Mouse (Mus musculus) ES-E14 (cell line): ENCODE measurements around the gene Golga3. TPM values are rescaled to one million over a fixed set of nuclear protein-coding genes. Genes with fewer than 3 reads are reported as not detected.

ENCODE experiments used
- DNase-seq: peaks from one replicate; pipeline ENCODE4 v3.0.0-alpha.2; 2013; ENCODE audit warnings: low read depth, low spot score
- H3K27ac ChIP-seq: 2 replicates; pipeline ENCODE4 v1.5.1; 2012; ENCODE audit warnings: low read depth, mild to moderate bottlenecking, low read length, moderate library complexity, mixed read lengths; ENCODE audit not compliant: poor library complexity, insufficient read depth, severe bottlenecking
- H3K36me3 ChIP-seq: 2 replicates; pipeline ENCODE4 v1.6.1; 2012; ENCODE audit warnings: mild to moderate bottlenecking, low read length, moderate library complexity, mixed read lengths; ENCODE audit not compliant: control insufficient read depth, poor library complexity, insufficient read depth, severe bottlenecking
- H3K4me1 ChIP-seq, 2 experiments: fragments of 150-350 bp in 1 of 2; sonication (generic) in 1 of 2; 2 replicates each; pipeline ENCODE4 v1.6.1; 2012; ENCODE audit warnings: low read length in 2 of 2, mild to moderate bottlenecking in 1 of 2, mixed read lengths in 1 of 2; ENCODE audit not compliant: control insufficient read depth in 2 of 2, insufficient read depth in 2 of 2, poor library complexity in 1 of 2
- H3K4me3 ChIP-seq, 2 experiments: fragments of 150-350 bp in 1 of 2; sonication (generic) in 1 of 2; 2 replicates each; pipeline ENCODE4 v1.5.1; 2012; ENCODE audit warnings: low read length in 2 of 2, low read depth in 1 of 2, mild to moderate bottlenecking in 1 of 2, mixed read lengths in 1 of 2; ENCODE audit not compliant: insufficient read depth in 1 of 2, poor library complexity in 1 of 2, severe bottlenecking in 1 of 2
- H3K9ac ChIP-seq: 2 replicates; pipeline ENCODE4 v1.6.1; 2012; ENCODE audit warnings: low read depth, mild to moderate bottlenecking, low read length, mixed read lengths; ENCODE audit not compliant: poor library complexity, insufficient read depth, severe bottlenecking
- H3K9me3 ChIP-seq: fragments of 150-350 bp; sonication (generic); 2 replicates; pipeline ENCODE4 v1.6.1; 2012; ENCODE audit warnings: low read depth, mild to moderate bottlenecking, low read length; ENCODE audit not compliant: control insufficient read depth, insufficient read depth
- CHD2 ChIP-seq: IDR thresholded peaks from 2 replicates; pipeline ENCODE4 v1.6.1; 2014; ENCODE audit warnings: mild to moderate bottlenecking, low read depth, low read length, inconsistent platforms
- HCFC1 ChIP-seq: IDR thresholded peaks from 2 replicates; pipeline ENCODE4 v1.6.1; 2012; ENCODE audit warnings: low read length, inconsistent platforms, borderline replicate concordance; ENCODE audit not compliant: insufficient read depth
- MAFK ChIP-seq: IDR thresholded peaks from 2 replicates; pipeline ENCODE4 v1.6.1; 2014; ENCODE audit warnings: mild to moderate bottlenecking, low read depth, low read length, inconsistent platforms; ENCODE audit not compliant: insufficient read depth
- ZC3H11A ChIP-seq: IDR thresholded peaks from 2 replicates; pipeline ENCODE4 v1.6.1; 2012; ENCODE audit warnings: low read depth, mild to moderate bottlenecking, inconsistent platforms, low read length, borderline replicate concordance
- ZNF384 ChIP-seq: IDR thresholded peaks from 2 replicates; pipeline ENCODE4 v1.6.1; 2012; ENCODE audit warnings: low read depth, low read length, inconsistent platforms
- in situ Hi-C, 2 experiments: fragments of 600-800 bp; cut with MboI; formaldehyde crosslinking; loops; one replicate each; pipeline ENCODE4 v1.15.1; 2025; ENCODE audit warnings: low sequenced_read_pairs in 2 of 2, inconsistent platforms in 1 of 2; ENCODE audit not compliant: unreplicated experiment in 2 of 2
- total RNA-seq: library from RNA; depleted of rRNA; stranded (reverse); fragments of 300-350 nt; gene quantifications from 2 replicates; pipeline ENCODE4 v1.2.3, GENCODE M21; 2012

Gene Golga3
- total RNA-seq, 1 experiment = 24.3 TPM

DNA sequence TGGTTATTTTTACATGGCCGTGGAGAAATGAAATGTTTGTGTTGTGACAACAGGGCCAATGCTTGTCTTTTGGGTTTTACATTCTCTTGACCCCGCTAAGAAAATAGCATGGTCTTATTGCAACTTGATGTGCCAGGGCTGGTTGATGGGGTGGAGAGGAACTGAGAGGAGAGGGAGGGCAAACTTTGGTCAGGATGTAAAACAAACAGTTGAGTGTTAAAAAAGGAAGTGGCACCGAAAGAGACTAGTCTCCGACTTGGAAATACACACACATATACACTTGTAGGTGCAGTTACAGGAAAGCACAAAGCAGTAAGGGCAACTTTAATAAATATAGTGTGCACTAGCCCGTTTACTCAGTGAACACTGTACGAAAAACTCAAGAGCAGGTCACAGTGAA is 55.8 kb downstream of the Golga3 start:
- TF ChIP-seq ZC3H11A (no peak), CHD2 (no peak), HCFC1 (no peak), MAFK (no peak), ZNF384 (no peak)
- Histone ChIP-seq H3K9ac (no peak overlapping the region), H3K4me1 (0 out of 4 replicates have a peak, but pooled peaks cover 0 to 2% of the 10 kb centered on the region in 2 experiments), H3K4me3 (no peak overlapping the region), H3K36me3 (peaks cover 7% of the 10 kb centered on the region), H3K27ac (no peak overlapping the region), H3K9me3 (no peaks in the 10 kb centered on the region)
- no peak for DNase-seq
- in situ Hi-C loops = no loop called here

DNA sequence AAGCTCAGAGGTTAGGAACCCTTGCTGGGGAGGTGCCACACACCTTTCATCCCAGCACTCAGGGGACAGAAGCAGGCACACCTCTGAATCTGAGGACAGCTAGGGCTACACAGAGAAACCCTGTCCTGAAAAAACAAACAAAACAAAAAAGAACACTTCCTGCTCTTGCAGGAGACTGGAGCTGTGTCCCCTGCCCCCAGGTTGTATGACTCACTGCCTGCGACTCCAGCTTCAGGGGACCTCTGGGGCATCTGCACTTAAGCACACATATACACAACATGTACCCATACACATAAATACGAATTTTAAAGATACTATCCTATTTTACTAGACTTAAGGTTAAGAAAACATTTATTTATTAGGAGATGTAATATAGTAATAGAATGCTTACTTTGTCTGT is 67.6 kb downstream of the Golga3 start:
- no peaks in the 10 kb centered on the region for H3K4me1 ChIP-seq
- H3K9ac ChIP-seq = no peak overlapping the region
- no peaks in the 10 kb centered on the region for H3K9me3 ChIP-seq
- in situ Hi-C loops = no loop called here
- DNase-seq = no peak
- no peak overlapping the region for H3K4me3 ChIP-seq
- H3K27ac ChIP-seq = no peak overlapping the region
- peaks cover 16% of the 10 kb centered on the region for H3K36me3 ChIP-seq
- no peak for TF ChIP-seq HCFC1
- no peak for TF ChIP-seq ZC3H11A
- TF ChIP-seq MAFK = no peak
- TF ChIP-seq CHD2 = no peak
- TF ChIP-seq ZNF384 = no peak

DNA sequence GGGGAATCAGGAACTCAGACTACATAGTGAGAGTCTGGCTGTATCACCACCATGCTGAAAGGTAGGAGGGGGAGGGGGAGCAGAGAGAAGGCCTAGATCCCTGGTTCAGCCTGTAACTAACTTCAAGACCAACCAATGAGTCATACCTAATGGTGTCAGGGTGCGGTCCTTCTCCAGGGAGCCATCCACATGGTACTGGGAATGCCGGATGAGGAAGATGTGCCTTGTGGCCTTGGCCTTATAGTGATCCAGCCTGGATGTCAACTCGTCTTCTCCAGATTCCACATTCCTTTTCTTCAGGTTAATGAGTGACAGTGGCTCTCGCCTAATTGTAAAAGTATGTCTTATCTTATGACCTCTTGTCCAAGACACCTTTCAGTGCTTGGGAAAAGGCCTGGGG is 90.4 kb downstream of the Golga3 start:
- no peak for TF ChIP-seq ZNF384
- no peak for TF ChIP-seq ZC3H11A
- TF ChIP-seq CHD2 = no peak
- no peak for TF ChIP-seq HCFC1
- no peak for TF ChIP-seq MAFK
- peaks cover 23% of the 10 kb centered on the region for H3K36me3 ChIP-seq
- no peak overlapping the region for H3K27ac ChIP-seq
- H3K9me3 ChIP-seq = no peaks in the 10 kb centered on the region
- peaks cover 2 to 5% of the 10 kb centered on the region in 2 experiments; a peak in 3 of 4 replicates for H3K4me1 ChIP-seq
- H3K4me3 ChIP-seq = no peak overlapping the region
- DNase-seq = no peak
- no peak overlapping the region for H3K9ac ChIP-seq
- in situ Hi-C loops = no loop called here

DNA sequence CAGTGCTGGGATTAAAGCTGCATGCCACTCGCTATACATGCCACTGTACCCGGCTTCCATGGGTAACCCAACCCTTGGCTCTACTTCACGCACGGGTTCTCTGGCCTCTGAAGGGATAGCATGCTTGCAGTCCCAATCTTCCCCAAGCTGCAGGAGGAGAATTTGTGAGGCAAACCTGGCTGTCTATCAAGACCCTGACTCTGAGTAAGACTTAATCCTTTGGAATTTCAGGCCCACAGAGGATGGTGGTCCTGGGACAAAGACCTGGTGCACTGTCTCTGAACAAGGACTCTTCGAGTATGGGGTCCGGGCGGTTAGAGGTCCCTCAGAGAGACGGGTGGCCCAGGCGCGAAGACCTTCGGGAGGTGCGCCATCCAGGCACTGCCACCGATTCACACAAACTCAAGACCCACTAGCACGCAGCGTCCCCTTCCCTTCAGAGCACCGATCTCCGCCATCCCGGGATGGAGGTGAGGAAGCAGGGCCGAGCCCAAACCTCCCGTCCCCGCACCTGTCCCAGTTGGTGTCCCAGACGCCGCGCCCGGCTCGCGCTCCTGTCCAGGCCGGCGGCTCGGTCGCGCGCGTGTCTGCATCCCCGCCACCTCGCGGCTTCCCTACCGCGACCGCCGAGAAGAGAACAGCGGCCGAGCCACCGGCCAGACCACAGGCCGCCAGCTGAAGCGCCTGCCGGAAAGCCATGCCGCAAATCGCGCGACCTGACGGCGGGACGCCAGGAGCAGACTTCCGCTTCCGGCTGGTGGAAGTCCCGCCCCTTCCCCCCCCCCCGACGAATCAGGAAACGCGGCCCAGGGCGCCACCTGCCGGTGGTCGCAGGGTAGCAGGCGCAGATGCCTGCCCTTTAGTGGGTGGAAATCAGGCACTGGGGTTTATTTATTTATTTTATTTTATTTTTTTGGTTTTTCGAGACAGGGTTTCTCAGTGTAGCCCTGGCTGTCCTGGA is 92.9 kb downstream of the Golga3 start, which contains the start of gene Pgam5:
Pgam5 (minus strand) TSS at position 773 of the 961 bp plus-strand sequence.
- TF ChIP-seq ZNF384 (no peak), CHD2 (peak; percentile 18; the same call in 1 of the 2 replicates)
- peaks cover 22% of the 10 kb centered on the region for H3K36me3 ChIP-seq
- DNase-seq = peak; percentile 78
- no peaks in the 10 kb centered on the region for H3K9me3 ChIP-seq
- peak within 1 kb of the TSS; percentile 45 for H3K27ac ChIP-seq
- in situ Hi-C loops = no loop called here
- H3K4me1 ChIP-seq = peaks cover 2 to 5% of the 10 kb centered on the region in 2 experiments; a peak in 3 of 4 replicates
- peak within 1 kb of the TSS; percentile 97 for H3K9ac ChIP-seq
- H3K4me3 ChIP-seq = peak within 1 kb of the TSS; percentile 97 to 100
